Mouse (Mus musculus) kidney, adult 2 months (tissue): ENCODE results near the gene Fer1l5. TPM values are rescaled to one million over a fixed set of nuclear protein-coding genes. Genes with fewer than 3 reads are reported as not detected.
A peak's percentile ranks its signal among the peaks of the same experiment; 100 is the strongest.

Experiments
- DNase-seq: peaks from one replicate; pipeline ENCODE4 v3.0.0; 2021
- H3K27ac ChIP-seq: fragments of 200-500 bp; 2 replicates; pipeline ENCODE4 v1.5.1; 2012; ENCODE audit warnings: low read depth, low read length, control low read depth, inconsistent platforms; ENCODE audit not compliant: insufficient read depth
- H3K27me3 ChIP-seq: fragments of 200-500 bp; replicated peaks from 2 replicates; pipeline ENCODE4 v1.6.1; 2012; ENCODE audit warnings: mild to moderate bottlenecking, moderate library complexity, low read length, inconsistent platforms; ENCODE audit not compliant: control insufficient read depth, insufficient read depth
- H3K36me3 ChIP-seq: fragments of 200-500 bp; 2 replicates; pipeline ENCODE4 v1.6.1; 2012; ENCODE audit warnings: mild to moderate bottlenecking, moderate library complexity, low read length, inconsistent platforms; ENCODE audit not compliant: control insufficient read depth, insufficient read depth
- H3K4me1 ChIP-seq: fragments of 200-500 bp; 2 replicates; pipeline ENCODE4 v1.6.1; 2011; ENCODE audit warnings: low read length; ENCODE audit not compliant: control insufficient read depth, insufficient read depth
- H3K4me3 ChIP-seq: fragments of 200-500 bp; 2 replicates; pipeline ENCODE4 v1.5.1; 2011; ENCODE audit warnings: mild to moderate bottlenecking, low read depth, low read length, control low read depth; ENCODE audit not compliant: insufficient read depth
- CTCF ChIP-seq: fragments of 200-500 bp; conservative IDR thresholded peaks from 2 replicates; pipeline ENCODE4 v1.5.1; 2011; ENCODE audit warnings: low read depth, mild to moderate bottlenecking, control low read depth, low read length, moderate library complexity, mixed read lengths; ENCODE audit not compliant: insufficient read depth, insufficient read length
- POLR2A ChIP-seq: fragments of 200-500 bp; IDR thresholded peaks from one replicate; pipeline ENCODE4 v1.6.1; 2011; ENCODE audit warnings: low read depth, low read length, control low read depth
- WGBS: fragments of 180-500 bp; shearing (Covaris S2); methylation state at CpG from one replicate; pipeline ENCODE4 v1.1.7; 2018; 5-methylcytosine and 5-hydroxymethylcytosine counted together
- polyA plus RNA-seq: library from polyadenylated mRNA; depleted of rRNA; stranded (reverse); fragments of >200 nt; gene quantifications from 2 replicates; pipeline ENCODE4 v1.2.3, GENCODE M21; 2012

Fer1l5 gene
- polyA plus RNA-seq, 1 experiment = 0.06 TPM

DNA sequence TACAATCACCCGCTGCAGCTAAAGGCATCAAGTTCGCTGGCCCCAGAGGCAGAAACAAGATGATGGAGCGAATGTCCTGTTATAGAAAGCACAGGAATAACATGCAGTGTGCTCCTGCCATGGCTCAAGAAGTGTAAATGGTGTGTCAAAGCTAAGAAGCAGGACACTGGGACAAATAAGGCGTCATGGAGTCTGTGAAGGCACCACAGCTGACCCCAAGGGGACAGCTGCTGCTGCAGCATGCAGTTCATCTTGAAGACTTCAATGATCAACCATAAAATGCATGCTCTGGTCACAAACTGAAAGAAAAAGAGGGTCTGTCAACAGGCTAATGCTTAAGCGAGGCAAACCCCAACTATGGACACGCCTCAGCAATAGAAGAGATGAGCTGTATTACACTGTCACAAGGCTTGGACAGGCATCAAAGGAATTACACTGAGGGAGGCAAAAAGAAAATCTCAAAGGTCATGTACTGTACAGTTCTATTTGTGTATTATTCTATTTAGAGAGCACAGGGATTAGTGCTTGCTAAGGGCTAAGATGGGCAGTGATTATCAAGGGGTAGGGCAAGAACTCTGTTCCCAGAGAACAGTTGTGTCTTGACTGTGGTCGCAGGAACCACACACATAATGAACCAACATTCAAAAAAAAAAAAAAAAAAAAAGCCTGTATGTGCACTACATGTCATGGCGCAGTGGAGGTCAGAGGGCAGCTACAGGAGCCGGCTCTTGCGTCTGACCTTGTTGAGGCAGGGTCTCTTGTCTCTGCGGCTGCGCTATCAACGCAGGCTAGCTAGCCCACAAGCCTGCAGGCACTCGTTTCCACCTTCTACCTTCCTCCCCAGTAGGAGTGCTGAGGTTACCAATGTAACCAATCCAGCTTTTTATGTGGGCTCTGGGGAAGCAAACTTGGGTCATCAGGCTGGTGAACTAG lies 38.9 kb upstream of the Fer1l5 start:
- Histone ChIP-seq H3K36me3 (peaks cover 5% of the 10 kb centered on the region), H3K4me3 (no peak overlapping the region), H3K27ac (0 out of 2 replicates have a peak overlapping the region, but pooled peaks have one; percentile 21), H3K27me3 (no peaks in the 10 kb centered on the region), H3K4me1 (peaks cover 2% of the 10 kb centered on the region; the same call in 1 of the 2 replicates)
- TF ChIP-seq CTCF = no peak
- DNase-seq = peak; percentile 58
- 70% methylated on average over 14 of the region's 14 CpGs for WGBS

DNA sequence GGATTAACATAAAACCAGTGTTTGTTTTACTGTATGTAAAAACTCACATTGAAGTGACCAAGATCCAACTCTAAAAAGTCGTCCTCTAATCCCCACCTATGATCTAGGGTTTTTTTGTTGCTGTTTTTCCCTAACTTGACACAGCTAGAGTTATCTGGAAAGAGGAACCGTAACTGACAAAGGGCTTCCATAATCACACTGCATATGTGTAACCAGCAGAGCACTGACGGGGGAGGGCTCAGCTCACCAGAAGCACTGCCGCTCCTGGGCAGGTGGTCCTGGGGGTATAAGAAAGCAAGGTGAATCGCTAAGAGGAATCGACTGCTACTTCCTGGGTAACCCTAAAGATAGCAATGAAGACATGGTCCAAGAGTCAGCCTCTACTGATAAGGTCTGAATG lies 29.5 kb upstream of the Fer1l5 start:
- Histone ChIP-seq H3K36me3 (peaks cover 23% of the 10 kb centered on the region), H3K27me3 (no peaks in the 10 kb centered on the region), H3K4me3 (no peak overlapping the region), H3K4me1 (peaks cover 8% of the 10 kb centered on the region), H3K27ac (no peak overlapping the region)
- WGBS = 92% methylated on average over 6 of the region's 6 CpGs
- TF ChIP-seq CTCF (no peak), POLR2A (no peak)
- DNase-seq = no peak

DNA sequence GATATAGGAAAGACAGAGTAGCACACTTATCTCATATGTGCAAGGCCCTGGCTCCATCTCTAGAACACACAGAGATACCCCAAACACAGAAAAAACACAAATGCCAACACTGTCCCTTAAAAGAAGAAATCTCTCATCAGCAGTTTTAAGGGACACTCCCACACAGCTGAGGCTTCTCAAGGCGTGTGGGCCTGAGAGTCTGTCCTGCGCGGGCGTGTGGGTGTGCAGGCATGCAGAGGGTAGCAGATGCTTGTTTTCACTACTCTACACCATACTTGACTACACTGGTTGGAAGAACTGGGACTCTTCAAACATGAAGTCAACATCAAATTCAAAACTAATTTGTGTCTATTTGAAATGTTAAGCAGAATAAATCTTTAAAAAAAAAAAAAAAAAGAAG lies 19.7 kb upstream of the Fer1l5 start:
- H3K36me3 ChIP-seq = peaks cover 21% of the 10 kb centered on the region
- H3K4me3 ChIP-seq = no peak overlapping the region
- H3K27ac ChIP-seq = no peak overlapping the region
- no peak for DNase-seq
- TF ChIP-seq POLR2A = no peak
- no peak for TF ChIP-seq CTCF
- H3K4me1 ChIP-seq = peaks cover 12% of the 10 kb centered on the region; the same call in 1 of the 2 replicates
- no peaks in the 10 kb centered on the region for H3K27me3 ChIP-seq
- WGBS = 66% methylated on average over 4 of the region's 4 CpGs

DNA sequence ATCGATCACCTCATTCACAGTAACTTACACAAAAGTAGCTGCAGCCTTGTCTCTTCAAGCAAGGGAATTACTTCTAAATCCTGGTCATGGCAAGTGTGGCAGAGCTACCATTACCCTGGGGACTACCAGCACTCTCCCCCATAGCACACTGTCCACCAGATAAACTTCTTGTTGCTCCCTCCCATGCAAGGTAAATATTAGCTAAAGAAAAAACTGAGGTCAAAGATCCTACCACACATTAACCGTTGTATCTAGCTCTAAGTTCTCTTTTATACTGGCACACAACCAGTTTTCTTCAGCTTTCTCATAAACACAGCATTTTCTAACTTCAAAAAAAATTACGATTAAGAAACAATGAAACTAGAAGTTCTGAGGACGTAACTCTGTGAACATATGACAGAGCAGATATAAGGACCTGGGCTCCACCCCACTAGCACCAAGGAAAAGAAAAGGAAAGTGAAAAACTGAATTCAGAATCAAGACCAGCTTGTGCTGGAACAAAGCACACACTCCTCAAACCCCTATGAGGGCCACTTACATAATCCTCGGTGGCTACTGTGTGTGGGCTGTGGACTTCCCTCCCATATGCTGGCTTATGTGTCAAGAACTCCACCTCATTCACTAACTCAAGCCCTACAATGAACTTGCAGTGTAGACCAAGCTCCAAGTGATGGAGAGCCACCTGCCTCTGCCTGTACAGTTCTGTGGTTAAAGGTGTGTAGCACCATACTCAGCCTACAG lies 15.0 kb upstream of the Fer1l5 start:
- Histone ChIP-seq H3K4me1 (peaks cover 26% of the 10 kb centered on the region), H3K4me3 (no peak overlapping the region), H3K36me3 (peaks cover 10% of the 10 kb centered on the region), H3K27ac (peak overlapping the region; percentile 79), H3K27me3 (no peaks in the 10 kb centered on the region)
- TF ChIP-seq POLR2A (no peak), CTCF (no peak)
- DNase-seq = peak; percentile 80
- 57% methylated on average over 5 of the region's 5 CpGs for WGBS

DNA sequence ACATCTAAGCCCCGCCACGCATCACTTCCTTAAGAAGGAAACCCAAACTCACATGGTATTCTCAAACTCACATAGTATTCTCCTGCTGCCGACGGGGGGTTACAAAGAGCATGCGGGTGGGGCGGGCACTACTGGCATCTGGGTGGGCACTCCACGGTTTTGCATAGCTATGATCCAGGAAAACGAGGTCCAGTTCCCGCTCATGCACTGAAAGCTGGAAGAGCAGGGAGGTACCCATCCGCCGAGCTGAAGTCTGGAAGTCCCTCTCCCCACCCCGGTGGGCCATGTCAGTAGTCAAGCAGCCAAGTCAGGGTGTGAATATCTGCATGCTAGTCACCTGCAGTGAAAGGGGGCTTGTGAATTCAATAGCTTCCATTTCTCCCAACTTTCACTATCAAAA lies 4.4 kb upstream of the Fer1l5 start:
- H3K4me1 ChIP-seq = peaks cover 17% of the 10 kb centered on the region
- no peak for TF ChIP-seq POLR2A
- TF ChIP-seq CTCF = no peak
- H3K27ac ChIP-seq = peak overlapping the region; percentile 75
- peaks cover 1% of the 10 kb centered on the region; the same call in 1 of the 2 replicates for H3K36me3 ChIP-seq
- H3K4me3 ChIP-seq = peak overlapping the region; percentile 92
- DNase-seq = peak; percentile 12
- 13% methylated on average over 12 of the region's 12 CpGs for WGBS
- H3K27me3 ChIP-seq = no peaks in the 10 kb centered on the region

DNA sequence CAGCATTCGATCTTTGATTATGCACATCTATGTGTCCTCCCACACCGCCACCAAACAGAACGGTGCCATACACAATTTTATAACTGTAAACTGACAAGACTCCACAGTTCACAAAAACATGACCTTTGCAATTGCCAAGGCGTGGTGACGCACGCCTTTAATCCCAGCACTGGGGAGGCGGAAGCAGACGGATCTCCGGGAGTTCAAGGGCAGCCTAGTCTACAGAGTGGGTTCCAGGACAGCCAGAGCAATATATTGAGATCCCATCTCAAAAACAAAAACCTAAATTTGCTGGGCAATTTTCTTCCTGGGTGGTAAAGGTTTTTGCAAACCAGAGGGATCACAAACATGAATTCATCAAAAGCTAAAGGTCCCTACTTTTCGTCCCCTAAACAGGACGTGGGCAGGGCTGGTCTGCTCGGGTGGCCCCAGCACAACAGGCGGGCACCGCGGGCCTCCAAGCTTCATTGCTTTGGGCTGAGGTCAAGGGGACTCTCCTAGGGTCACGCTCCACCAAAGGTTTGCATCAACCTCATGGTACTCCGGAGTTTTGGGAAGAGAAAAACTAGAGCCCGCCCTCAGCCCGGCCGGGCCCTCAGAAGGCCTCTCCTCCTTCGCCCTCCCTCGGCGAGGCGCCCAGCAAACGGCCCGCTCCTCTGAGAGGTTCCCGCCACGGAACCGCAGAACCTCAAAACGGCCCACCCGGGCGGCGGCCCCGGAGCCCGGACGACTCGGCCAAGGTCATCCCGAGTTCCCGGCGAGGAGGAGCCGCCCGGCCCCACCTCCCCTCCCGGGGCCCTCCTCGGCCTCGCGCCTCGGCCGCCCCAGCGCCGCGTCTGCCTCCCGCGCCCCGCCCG lies 3.8 kb upstream of the Fer1l5 start:
- H3K36me3 ChIP-seq = peaks cover 1% of the 10 kb centered on the region; the same call in 1 of the 2 replicates
- peak overlapping the region; percentile 75 for H3K27ac ChIP-seq
- H3K27me3 ChIP-seq = no peaks in the 10 kb centered on the region
- peak; percentile 81 for DNase-seq
- H3K4me3 ChIP-seq = peak overlapping the region; percentile 92
- TF ChIP-seq POLR2A = peak; percentile 13
- no peak for TF ChIP-seq CTCF
- peaks cover 17% of the 10 kb centered on the region for H3K4me1 ChIP-seq
- WGBS = 1% methylated on average over 55 of the region's 55 CpGs
